Mouse (Mus musculus) neural tube, postnatal 0 days (tissue): Measurements from ENCODE around the gene Cyp3a16. TPM values are rescaled to one million over a fixed set of nuclear protein-coding genes. Genes with fewer than 3 reads are reported as not detected.

Source experiments
- polyA plus RNA-seq: library from polyadenylated mRNA; unstranded; fragments of >200 nt; fragmentation: Nextera tagmentation; extraction: Ambion mirVana; gene quantifications from 2 replicates; pipeline ENCODE4 v1.2.1, GENCODE M21; 2015

Gene Cyp3a16
- polyA plus RNA-seq = not detected in 2 replicates

GRCm38 (mm10) chr5:145469623-145470022, at the start of gene Cyp3a16:
TSS of gene Cyp3a16 (minus strand) at chr5:145469723.

Other genes starting within 250 kb of the Cyp3a16 start
- gene Zfp655, start 238.0 kb downstream of the Cyp3a16 start, polyA plus RNA-seq = 22.1 and 22.7 TPM in 2 replicates
- 1.1 and 1.7 TPM in 2 replicates for gene Zscan25, start 189.2 kb downstream of the Cyp3a16 start, polyA plus RNA-seq
- gene Cyp3a57, start 124.4 kb downstream of the Cyp3a16 start, polyA plus RNA-seq = 0.08 TPM in 1 of 2 replicates, not detected in the other
- gene Cyp3a41b, start 115.0 kb upstream of the Cyp3a16 start, polyA plus RNA-seq = not detected in 2 replicates